Mouse (Mus musculus): ENCODE measurements at regions not wholly inside any gene's neighbourhood (a gene's known extent, or its start where the extent isn't known, plus 50 kb on each side); places are given as distances from the start of the nearest gene placed in this dataset.

GRCm38 (mm10) chr14:105034712-105035377 is 142.3 kb downstream of the Rbm26 start:
- TF ChIP-seq POLR2A (IDR thresholded peaks at IDR 0.05; ENCODE audit: insufficient read length, low read depth): no peak
- TF ChIP-seq TCF12 (IDR thresholded peaks at IDR 0.05; ENCODE audit: insufficient read depth, poor library complexity, severe bottlenecking): no peak
- no peak for TF ChIP-seq USF1 (IDR thresholded peaks at IDR 0.05; ENCODE audit: low read depth)
- TF ChIP-seq MAX (IDR thresholded peaks at IDR 0.05; ENCODE audit: low read depth): no peak
- TF ChIP-seq MYOG (IDR thresholded peaks at IDR 0.05; ENCODE audit: control insufficient read depth in 1 of 3, insufficient read depth in 1 of 3, insufficient read length in 2 of 3, low read depth in 2 of 3): no peak

Measured in myocyte (in vitro differentiated cells).